Mouse (Mus musculus) right cerebral cortex, adult 18-20 months (tissue): Measurements from ENCODE around the gene A930004D18Rik.

Source experiments
- DNase-seq: peaks from one replicate; pipeline ENCODE4 v3.0.0; 2022; ENCODE audit warnings: mixed read lengths

The A930004D18Rik gene

DNA sequence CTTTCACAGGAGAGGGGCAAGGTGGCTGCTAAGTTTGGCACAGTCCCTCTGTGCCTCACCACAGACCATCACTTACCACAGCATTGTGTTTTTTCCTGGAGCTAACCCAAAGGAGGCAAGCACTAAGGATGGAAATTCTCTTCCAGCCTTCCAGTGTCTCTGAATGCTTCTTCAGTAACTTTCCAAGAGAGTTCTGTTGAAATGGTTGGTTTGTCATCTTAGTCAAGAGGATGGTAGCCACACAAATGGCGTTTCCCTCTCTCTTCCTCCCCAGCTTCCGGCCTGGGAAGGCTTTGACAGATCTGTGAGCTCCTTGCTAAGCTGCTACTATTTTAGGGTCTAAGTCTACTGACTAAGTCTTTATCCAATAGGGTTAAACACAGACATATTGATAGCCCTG, at the start of gene A930004D18Rik:
Gene A930004D18Rik (minus strand): TSS at position 247 of the 400 bp plus-strand sequence.
- DNase-seq = no peak

DNA sequence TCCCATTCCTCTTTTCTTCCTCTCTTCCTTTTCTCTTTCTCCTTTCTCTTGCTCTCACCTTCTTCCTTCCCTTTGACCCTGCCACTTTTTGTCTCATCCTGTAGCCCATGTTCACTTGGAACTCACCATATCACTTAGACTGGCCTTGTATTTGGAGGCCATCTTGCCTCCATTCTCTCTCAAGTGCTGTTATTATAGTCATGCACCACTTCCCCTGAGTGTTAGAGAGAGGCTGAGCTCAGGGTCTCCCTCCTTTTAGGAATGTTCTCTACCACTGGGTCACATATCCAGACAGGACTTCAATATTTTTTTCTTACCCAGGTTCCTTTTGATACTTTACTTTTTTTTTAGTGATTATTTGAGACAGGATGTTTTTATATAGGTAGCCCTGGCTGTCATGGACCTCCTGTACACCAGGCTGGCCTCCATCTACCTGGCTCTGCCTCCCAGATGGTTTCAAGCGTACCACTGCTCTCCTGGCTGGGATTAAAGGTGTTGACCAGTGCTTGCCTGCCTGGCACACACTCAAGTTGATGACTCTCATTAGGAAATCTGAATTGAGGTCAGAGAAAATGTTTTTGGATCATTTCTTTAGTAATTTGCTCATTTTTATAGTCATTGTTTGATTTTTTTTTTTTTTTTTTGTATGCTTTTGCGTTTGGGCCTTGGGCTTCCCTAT, 42.8 kb upstream of the A930004D18Rik start:
- DNase-seq = no peak

DNA sequence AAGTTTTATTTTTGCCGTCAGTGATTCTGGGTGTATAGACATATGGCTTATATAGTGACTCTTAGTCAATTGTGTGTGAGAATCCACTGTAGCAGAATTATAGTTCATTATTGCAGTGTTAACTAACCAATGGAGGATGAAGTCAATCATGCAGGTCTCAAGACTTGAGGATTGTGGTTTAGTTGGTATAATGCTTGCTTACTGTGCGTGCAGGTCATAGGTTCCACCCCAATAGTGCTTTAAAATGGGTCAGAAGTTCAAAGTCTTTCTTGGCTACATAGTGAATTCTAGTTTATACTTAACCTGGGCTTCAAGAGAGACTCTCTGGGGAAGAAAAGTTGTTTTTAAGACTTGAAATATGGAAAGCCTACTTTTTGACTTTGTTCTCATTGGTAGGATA, 34.4 kb upstream of the A930004D18Rik start:
- no peak for DNase-seq

DNA sequence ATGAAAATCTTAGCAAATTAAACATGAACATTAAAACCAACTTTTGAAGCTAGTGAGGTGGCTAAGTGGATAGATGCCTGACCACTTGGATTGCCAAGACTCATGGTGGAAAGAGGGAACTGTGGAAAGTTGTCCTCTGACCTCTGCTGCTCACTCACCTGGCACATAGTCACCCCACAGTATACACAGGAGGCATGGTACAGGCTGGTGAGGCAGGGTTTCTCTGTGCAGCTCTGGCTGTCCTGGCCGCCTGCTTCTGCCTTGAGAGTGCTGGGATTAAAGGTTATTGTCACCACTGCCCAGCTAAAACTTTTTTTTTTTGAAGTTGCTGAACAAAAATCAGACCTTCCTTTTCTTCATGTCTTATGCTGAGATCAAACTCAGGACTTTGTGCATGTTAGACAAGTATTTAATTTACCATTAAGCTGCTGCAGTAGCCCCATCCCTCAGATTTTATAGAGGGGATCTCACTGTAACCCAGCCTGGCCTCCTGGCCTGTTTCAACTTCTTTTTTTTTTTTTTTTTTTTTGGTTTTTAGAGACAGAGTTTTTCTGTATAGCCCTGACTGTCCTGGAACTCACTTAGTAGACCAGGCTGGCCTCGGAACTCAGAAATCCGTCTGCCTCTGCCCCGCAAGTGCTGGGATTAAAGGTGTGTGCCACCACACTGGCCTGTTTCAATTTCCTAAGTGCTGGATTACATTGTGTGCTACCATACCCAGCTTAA, 30.7 kb upstream of the A930004D18Rik start:
- DNase-seq = no peak

DNA sequence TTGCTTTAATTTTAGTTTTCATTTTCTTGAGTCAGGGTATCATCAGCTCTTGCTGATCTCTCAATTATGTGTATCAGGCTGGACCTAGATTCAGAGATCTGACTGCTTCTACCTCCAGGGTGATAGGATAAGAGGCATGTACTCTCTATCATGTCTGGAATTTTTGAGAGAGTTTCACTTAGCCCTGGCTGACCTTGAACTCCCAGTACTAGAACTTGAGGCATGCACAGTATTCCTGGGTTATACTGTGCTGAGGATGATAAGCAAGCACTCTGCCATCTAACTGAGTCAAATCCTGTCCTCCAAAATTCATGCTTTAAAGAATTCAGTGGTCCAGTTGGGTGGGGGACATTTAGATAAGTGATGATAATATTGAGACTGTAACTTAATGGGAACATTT, 28.9 kb upstream of the A930004D18Rik start:
- DNase-seq = no peak

DNA sequence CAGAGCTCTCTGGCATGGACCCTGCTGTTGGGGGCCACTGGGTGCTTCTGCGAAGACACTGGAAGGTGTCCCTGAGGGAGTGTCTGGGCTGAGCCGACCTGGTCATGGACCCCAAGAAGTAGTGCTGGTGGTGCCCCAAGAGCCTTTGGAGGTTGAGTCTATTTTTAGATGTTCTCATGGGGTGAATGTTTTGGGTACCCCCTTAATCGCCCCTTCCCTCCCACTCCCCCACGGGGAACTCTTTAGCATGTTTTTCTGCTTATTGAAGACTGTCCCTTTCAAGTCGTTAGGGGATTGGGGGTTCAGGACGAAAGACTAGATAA, 28.1 kb upstream of the A930004D18Rik start:
- DNase-seq = no peak

DNA sequence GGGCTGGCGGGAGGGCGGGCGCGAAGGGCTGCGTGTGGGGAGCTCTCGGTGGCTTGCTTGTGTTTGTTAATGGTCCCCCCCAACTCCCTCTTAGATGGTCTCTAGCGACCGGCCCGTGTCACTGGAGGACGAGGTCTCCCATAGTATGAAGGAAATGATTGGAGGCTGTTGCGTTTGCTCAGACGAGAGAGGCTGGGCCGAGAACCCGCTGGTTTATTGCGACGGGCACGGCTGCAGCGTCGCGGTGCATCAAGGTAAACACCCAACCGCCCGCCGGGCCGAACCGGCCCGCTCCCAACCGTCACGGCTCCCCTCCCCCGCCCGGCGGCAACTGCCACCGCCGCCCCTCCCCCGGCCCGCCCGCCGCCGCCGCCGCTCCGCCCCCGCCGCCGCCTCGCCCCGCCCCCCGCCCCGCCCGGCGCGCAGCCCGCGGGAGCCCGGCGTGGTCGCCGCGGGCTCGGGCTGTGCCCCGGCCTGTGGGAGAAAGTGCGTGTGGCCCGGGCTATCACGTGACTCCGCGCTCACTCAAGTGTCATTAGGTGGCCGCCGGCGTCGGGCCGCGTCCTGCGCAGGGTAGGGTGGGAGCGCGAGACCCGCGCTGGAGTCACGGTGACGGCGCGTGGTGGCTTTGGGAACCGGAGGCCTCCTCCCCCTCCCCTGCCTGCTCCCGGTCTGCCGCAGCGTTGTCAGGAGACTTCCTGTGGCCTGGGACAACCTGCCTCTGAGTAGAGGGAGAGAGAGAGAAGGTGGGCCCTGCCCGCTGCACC, 27.6 kb upstream of the A930004D18Rik start:
- DNase-seq = peak; percentile 63

DNA sequence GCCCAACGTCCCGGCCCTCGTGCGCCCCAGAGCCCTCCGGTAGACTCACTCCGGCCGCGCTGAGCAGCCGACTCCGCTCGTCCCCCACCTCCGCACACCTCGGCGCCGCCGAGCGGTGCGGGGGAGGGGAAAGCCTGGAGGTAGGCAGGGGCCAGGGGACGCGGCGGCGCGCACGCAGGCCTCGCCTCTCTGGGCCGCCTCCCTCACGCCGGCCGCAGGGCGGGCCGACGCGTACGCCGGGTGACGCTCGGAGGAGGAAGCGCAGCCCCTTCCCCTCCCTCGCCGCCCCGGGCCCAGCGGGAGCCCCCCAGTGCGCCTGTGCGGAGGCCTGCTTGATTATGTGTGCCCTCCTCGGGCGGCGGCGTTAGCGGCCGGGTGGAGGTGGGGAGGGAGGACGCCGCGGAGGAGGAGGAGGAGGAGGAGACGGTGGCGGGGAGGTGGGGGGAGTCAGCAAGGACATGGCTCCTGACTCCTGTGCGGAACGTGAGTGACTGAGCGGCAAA, 26.9 kb upstream of the A930004D18Rik start:
- peak; percentile 95 for DNase-seq

DNA sequence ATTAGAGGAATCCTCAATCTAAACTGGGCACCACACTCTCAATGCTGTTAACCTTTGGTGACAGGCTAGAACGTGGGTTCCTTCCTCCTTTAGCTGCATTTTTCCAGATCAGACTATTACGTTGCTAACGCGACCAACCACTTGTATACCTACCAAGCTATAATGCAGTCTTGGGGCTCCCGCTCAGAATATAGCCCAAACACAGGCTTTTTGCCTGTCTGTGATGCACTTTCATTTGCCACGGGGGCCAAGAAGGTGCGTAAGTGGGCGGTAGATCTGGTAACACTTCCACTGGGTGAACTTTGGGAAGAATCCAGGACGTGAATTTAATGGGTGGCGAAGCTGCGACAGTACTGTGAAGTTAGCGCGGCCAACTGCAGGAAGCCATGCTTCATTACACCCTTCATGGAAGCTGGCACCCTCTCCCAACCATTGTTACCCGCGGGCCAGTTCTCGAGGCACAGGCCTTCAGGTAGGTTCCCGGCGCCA, 26.3 kb upstream of the A930004D18Rik start:
- peak; percentile 59 for DNase-seq

DNA sequence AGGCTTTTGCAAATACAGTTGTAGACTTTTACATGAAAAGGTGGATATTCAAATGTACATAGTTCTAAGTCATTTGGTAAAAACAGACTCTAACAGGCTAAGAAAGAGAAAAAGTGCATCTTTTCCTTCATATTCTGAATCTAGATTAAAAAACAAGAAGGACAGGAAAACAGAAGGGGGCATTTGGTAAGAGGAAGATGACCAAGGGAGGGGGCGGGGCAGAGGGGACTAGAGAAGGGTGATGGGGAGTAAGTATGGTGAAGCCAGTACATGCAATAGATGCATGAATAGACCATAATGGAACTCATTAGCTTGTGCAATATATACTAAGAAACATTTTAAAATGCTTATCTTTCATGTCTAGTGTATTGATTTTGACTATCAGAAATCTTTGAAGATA, 22.9 kb upstream of the A930004D18Rik start:
- DNase-seq = no peak

DNA sequence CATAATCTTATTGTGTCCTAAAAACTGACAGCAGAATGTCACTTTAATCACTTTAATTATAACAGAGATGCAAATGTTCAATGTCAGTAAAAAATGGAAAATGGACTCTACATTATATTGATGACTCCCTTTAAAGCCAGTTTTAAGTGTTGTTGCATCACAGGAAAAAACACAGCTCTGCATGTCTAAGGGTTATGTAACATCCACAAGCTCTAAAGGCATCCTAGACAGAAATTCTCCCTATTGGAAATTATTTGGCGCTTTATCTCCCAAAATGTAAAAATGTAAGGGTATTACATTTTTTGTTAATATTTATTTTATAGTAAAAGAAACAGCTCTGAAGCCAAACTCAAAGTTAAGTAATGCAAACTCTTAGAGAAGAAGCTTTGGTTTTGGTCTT, 22.4 kb upstream of the A930004D18Rik start:
- no peak for DNase-seq

DNA sequence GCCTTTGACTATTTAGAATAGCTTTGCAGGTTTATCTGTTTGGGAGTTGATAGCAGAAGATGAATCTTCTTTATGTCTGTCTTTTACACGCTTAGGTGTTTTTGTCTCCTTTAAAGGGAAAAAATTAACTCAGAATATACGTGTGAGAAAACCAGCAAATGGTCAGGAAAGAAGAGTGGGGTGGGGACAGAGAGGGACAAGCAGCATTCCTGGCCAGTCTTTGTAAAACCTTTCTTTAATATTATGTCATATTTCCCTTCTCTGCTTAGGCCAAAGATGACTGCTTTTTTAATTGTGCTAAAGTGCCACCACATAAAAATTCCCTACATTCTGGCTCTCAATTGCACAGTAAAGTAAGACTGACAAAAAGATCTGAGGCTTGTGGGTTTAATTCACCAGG, 21.5 kb upstream of the A930004D18Rik start:
- no peak for DNase-seq

DNA sequence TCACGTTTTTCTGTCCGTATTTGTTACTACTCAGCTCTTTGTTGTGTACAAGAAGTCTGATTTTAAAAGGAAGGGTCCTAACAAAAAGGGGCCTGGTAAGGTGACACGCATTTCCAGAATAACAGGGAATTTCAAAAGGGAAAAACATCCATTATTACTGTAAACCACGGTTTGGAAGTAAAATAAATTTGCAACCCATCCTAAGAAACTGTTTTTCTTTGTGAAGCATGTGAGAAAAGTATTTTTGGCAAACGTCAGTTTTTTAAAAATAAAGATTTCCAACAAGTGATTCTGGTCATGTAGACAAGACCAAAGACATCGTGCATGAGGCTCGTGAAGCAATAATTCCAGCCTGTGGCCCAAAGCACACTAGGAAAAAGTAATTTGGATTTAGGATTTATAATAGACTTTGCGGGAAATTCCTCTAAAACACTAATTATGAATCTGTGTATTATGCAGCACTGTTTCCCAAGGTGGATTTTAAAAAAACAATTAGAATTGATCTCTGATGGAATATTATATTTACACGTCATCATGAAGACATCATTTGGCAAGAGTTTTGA, 20.7 kb upstream of the A930004D18Rik start:
- no peak for DNase-seq

DNA sequence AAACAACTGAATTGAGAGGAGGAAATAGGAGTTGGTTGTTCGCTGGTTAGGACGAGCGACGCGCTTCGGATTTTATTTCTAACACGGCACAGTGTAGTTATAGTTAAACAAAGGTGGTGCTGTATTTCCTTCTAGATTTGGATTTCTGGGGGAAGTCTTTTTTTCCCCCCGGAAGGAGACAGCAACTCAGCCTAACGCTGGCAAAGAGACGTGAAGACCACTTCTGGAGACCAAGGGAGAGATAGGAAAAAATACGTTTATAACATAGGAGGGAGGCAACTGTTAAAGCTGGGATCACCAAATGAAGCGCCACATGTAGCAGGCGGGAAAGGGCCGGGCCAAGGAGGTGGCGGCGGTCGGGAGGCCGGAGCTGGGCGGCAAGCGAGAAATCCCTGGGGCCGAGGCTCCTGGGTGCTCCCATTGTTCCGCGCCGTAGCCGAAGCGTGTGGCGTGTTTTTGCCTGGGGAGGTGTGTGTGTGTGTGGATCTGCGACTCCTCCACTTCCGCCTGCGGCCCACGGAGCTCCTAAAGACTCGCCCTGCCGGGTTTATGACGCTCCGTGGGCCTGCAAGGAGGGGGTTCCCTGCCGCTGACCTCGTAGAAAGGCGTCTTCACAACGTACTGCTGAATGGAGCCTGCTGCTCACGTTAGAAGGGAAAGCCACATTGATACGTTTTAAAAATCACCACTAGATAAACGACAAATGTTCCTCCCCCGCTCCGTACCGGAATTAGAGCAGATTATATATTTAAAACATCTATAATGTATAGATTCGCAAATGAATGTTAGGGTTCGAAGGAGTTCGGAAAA, 20.0 kb upstream of the A930004D18Rik start:
- DNase-seq = peak; percentile 64

DNA sequence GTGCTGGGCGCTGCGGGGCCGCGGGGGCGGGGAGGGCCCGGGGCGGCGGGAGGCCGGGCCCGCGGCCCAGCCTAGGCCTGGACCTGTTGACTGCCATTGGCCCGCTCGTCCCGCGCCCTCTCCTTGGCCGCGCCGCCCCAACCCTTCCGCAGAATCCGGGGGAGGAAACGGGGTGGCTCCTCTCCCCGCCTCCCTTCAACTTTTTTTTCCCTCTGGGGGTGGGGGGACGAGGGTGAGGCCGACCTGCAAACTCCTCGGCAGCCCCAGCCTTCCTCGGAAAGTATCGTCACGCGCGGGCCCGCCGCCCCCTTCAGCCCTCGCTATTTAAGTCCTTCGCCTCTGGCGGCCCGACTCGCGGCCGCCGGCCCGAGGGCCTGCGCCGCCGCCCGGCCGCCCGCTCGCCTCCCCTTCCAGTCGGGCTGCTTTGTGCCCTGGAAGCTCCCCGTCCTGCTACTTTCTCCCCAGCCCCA, 19.3 kb upstream of the A930004D18Rik start:
- DNase-seq = peak; percentile 89

DNA sequence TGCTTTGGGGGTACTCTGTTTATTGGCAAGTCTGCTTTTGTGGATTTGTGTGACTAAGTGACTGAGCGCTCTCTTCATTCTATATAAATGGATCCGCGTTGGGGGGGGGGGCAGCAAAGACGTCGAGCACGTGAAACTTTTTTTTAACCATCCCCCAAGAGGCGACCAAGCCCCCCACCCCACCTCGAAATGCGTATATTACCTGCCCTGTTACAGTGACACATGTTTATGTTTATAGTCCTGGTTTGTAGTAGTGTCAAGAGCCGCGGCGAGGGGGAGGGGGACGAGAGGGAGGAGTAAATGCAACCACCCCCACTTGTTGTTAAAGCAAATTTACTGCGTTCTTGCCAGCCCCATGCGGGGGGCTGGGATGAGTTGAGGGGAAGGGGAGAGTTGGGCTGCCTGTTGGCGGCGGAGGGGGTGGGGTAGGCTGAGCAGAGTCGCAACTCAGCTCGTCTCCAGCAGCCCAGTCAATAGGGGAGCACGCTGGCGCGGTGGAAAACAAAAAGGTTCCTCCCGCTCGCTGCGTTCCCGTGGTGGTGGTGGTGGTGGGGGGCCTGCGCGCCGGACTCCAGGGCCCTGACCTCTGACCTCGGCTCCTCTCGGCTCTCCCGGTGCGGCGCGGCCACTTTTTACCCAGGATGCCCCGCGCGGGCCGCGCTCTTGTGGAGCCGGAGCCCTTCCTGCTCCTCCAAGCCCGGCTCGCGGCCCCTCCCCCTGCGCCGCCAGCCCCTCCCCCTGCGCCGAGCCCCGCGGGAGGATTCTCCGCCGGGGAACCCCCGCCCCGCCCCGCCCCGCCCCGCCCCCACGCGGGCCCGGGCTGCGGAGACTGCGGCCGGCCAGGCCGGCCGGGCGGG, 18.6 kb upstream of the A930004D18Rik start:
- DNase-seq = peak; percentile 93

DNA sequence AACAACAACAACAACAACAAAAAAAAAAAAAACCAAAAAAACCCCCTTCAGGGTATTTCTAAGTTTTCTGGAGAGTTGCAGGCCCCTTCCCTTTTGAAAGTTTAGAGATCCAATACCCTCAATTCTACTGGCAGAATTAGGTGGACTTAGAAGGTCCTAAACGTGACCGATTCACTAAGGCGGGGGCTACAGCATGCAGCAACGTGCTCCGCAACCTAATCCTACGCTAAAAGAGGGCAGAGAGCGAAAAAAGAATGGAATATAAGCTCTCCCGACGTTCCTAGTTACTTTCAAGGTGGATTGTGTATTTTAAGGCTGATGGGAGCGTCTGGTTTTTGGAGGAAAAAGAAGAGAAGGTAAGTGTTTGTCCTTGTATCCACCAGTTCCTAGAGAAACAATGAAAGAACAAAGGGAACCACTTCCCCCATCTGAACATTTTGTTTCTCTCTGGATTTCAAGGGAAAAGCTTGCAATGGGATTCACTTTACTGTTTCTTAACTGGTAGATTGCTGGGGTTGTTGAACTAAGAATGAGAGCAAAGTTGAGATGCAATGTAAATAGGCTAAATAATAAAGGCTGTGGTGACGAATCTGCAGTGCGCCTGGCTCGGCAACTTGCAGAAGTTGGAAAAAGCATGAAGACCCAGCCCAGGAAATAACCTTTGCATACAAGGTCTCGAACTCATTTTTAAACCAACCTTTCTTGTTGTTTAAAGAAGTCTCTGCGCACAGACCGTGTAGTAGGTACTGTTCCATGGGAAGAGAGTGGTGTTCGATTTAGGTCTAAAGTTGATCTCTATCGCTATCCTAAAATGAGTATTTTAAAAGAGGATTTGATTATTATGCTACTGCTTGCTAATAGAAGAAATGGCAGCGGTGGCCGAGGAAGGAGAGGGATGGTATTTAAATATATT, 17.7 kb upstream of the A930004D18Rik start, which contains the start of gene Mllt10:
Gene Mllt10 (plus strand): TSS at position 222 of the 913 bp plus-strand sequence.
- no peak for DNase-seq

DNA sequence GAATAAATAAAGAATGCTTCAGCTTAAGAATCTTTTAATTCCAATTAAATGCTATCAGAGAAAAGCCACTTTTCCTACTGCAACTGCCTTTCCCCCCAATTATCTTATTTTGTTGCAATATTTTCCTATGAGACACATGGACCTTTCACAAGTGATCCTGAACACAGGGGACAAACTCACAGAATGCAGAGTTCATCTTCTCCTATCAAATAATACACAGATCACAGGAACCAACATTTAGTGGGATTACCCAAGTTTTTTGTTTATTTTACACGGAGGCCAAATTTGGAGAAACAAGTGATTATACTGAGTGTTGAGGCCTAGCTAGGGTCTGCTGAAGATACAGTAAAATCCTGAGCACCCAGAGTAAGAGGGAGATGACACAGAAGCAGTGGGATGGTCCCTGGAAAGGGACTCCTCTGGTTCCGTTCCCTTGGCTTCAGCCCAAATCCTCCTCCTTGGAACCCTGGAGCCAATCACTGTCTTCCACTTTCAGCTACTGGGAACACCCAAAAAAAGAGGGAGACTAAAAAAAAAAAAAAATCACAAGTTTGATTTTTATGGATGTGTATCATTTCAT, 16.5 kb upstream of the A930004D18Rik start:
- DNase-seq = no peak

DNA sequence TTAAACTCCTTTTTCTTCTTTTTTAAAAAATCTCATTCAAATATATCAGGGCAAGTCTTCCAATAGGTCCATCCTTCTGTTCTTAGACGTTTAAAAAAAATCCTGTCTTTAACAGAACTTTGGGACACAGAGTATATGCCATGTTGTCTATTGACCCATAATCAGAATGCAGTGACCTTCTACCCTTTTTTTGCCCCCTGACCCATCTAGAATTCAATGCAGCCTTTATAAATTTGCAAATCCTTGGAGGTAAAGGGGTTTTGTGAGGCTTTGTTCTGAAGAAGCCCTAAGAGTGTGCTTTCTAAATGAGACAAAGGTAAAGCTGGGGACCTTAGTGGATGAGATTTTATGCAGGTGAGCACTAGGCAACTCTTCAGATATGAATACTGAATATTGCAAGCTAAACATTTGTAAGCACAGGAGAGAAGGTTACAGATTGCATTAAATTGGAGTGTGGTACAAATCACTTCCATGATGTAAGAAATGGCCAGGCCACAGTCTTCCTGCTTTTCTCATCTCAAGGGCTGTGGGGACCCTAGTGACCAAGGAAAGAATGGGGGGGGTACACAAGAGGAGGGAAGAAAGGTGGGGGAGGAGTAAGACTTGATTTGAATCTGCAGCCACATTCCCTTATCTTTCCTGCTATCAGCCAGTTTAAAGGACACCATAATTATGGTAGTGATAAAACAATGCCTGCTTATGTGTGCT, 15.9 kb upstream of the A930004D18Rik start:
- no peak for DNase-seq
